Mouse (Mus musculus): ENCODE data around the gene Nuak1.

DNA sequence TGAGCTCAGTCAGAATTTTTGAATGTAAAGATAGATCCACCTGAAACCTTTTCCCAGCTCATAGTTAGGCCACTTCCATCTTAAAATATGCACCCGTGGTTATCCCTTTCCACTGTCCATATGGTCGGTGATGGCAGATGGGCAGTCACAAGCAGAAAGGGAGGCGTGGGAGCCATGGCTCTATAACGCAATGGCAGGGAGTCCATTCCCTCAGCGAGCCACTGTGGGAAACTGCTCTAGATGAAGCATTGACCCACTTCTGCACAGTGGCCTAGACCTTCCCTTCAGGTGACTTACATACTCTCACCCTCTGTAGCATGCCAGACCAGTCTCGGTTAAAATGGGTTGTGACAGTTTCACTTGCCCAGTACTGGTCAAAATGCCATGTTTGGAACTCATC lies 19.8 kb downstream of the Nuak1 start:
- TF ChIP-seq CTCF (IDR thresholded peaks at IDR 0.05; ENCODE audit: extremely low read depth, insufficient read depth, low read length) (no peak), POLR2A (IDR thresholded peaks at IDR 0.05; ENCODE audit: extremely low read depth, insufficient read depth, low read length) (no peak)
